Mouse (Mus musculus): ENCODE results near the gene Fbrsl1.

DNA sequence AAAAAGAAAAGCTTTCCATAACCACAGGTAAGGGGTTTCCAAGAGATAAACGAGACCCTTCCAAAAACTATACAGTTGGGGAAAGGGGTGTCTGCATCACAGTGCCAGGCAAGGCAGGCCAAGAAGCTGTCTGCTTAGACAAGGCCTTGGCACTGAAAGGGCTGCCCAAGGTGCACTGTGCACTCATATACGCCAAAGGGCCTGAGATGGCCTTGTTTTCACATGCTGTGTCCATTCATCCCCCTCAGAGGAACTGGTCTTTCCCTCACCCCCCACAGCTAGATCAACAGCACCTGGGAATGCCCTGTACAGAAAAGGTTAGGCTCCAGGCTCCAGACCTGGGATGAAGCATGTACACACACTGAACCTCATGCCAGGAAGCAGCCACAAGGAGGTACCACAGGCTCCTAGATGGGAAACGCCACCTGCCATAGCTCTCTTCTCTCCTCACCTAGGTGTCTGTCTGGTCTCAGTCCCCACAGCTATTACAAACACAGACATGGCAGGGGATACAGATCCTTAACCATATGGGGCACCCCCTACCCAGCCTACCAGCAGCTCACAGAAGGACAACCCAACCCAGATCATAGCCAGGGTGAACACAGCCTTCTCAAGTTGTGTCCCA lies 5.2 kb downstream of the Fbrsl1 start:
- TF ChIP-seq CTCF (IDR thresholded peaks at IDR 0.05; ENCODE audit: low read depth, low read length) (no peak), POLR2A (IDR thresholded peaks at IDR 0.05; ENCODE audit: borderline replicate concordance, low read depth, low read length) (no peak)
